Mouse (Mus musculus) hindbrain, embryonic 15.5 days (tissue): ENCODE results near the gene Trim9. TPM values are rescaled to one million over a fixed set of nuclear protein-coding genes. Genes with fewer than 3 reads are reported as not detected.

ENCODE experiments used
- ATAC-seq: fragments of 200-750 bp; cut with Nextera tagmentation; 2 replicates; pipeline ENCODE4 v1.8.0; 2017; ENCODE audit warnings: low read depth, moderate number of reproducible peaks, moderate TSS enrichment; ENCODE audit not compliant: low FRiP score
- H3K27ac ChIP-seq: fragments of 300-500 bp; sonication (generic); replicated peaks from 2 replicates; pipeline ENCODE4 v1.5.1; 2015; ENCODE audit warnings: mild to moderate bottlenecking, inconsistent platforms
- H3K27me3 ChIP-seq: fragments of 300-500 bp; sonication (generic); 2 replicates; pipeline ENCODE4 v1.6.1; 2015; ENCODE audit warnings: control low read depth, inconsistent platforms
- H3K36me3 ChIP-seq: fragments of 300-500 bp; sonication (generic); 2 replicates; pipeline ENCODE4 v1.6.1; 2015; ENCODE audit warnings: control low read depth, inconsistent platforms
- H3K4me1 ChIP-seq: fragments of 300-500 bp; sonication (generic); replicated peaks from 2 replicates; pipeline ENCODE4 v1.6.1; 2015; ENCODE audit warnings: control low read depth, inconsistent platforms
- H3K4me2 ChIP-seq: fragments of 300-500 bp; sonication (generic); 2 replicates; pipeline ENCODE4 v1.6.1; 2015; ENCODE audit warnings: moderate library complexity, mild to moderate bottlenecking, inconsistent platforms
- H3K4me3 ChIP-seq: fragments of 300-500 bp; sonication (generic); 2 replicates; pipeline ENCODE4 v1.5.1; 2015; ENCODE audit warnings: mild to moderate bottlenecking, inconsistent platforms
- H3K9ac ChIP-seq: fragments of 300-500 bp; sonication (generic); 2 replicates; pipeline ENCODE4 v1.6.1; 2015; ENCODE audit warnings: inconsistent platforms
- H3K9me3 ChIP-seq: fragments of 300-500 bp; sonication (generic); 2 replicates; pipeline ENCODE4 v1.6.1; 2016; ENCODE audit warnings: control low read depth, inconsistent platforms
- WGBS: fragments of 180-500 bp; shearing (Covaris S2); methylation state at CpG from one replicate; pipeline ENCODE4 v1.1.7; 2015; 5-methylcytosine and 5-hydroxymethylcytosine counted together
- polyA plus RNA-seq: library from polyadenylated mRNA; unstranded; fragments of >200 nt; fragmentation: Nextera tagmentation; extraction: Ambion mirVana; gene quantifications from 2 replicates; pipeline ENCODE4 v1.2.1, GENCODE M21; 2015

Trim9 gene
- polyA plus RNA-seq, 1 experiment from 2014 or later = 93.3 TPM

GRCm38 (mm10) chr12:70350490-70350889 is 3.1 kb upstream of the Trim9 start:
- no peaks in the 10 kb centered on the region for H3K9me3 ChIP-seq
- no peak for ATAC-seq
- H3K4me3 ChIP-seq = no peak overlapping the region
- no peak overlapping the region for H3K27ac ChIP-seq
- H3K4me1 ChIP-seq = peaks cover 14% of the 10 kb centered on the region
- H3K4me2 ChIP-seq = no peak overlapping the region
- no peaks in the 10 kb centered on the region for H3K27me3 ChIP-seq
- no peak overlapping the region for H3K9ac ChIP-seq
- no peaks in the 10 kb centered on the region for H3K36me3 ChIP-seq
- 80% methylated on average over 4 of the region's 4 CpGs for WGBS

DNA sequence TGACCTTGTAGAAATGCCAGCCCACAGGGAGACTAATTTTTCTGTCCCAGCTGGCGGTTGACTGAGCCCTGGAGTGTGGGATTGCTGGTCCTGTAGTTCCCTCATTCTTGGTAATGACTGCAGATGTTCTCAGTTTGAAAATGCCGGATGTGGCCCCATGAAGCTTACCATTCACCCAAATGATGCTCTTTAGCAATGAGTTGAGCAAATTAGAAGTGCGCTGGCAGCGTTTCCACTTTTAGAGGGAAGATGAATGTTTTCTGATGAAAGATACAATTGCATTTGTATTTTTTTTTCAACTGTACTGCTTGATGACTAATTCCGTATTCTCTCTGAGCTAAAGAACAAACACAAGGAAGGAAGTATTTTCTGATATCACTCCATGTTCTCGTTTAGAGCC is 2.4 kb upstream of the Trim9 start:
- peaks cover 21% of the 10 kb centered on the region for H3K4me1 ChIP-seq
- H3K9me3 ChIP-seq = no peaks in the 10 kb centered on the region
- H3K4me3 ChIP-seq = no peak overlapping the region
- H3K27me3 ChIP-seq = no peaks in the 10 kb centered on the region
- H3K27ac ChIP-seq = no peak overlapping the region
- no peak overlapping the region for H3K4me2 ChIP-seq
- H3K36me3 ChIP-seq = no peaks in the 10 kb centered on the region
- 74% methylated on average over 6 of the region's 6 CpGs for WGBS
- H3K9ac ChIP-seq = no peak overlapping the region
- ATAC-seq = no peak

GRCm38 (mm10) chr12:70348026-70348425 is 612 bp upstream of the Trim9 start:
- Histone ChIP-seq H3K4me1 (peaks cover 34% of the 10 kb centered on the region), H3K9me3 (no peaks in the 10 kb centered on the region), H3K9ac (peak overlapping the region; percentile 89), H3K27me3 (no peaks in the 10 kb centered on the region), H3K36me3 (no peaks in the 10 kb centered on the region), H3K4me3 (peak overlapping the region; percentile 73), H3K27ac (peak overlapping the region; percentile 98), H3K4me2 (peak overlapping the region; percentile 72)
- ATAC-seq = no peak; the same call in 1 of the 2 replicates
- WGBS = 5% methylated on average over 8 of the region's 8 CpGs

DNA sequence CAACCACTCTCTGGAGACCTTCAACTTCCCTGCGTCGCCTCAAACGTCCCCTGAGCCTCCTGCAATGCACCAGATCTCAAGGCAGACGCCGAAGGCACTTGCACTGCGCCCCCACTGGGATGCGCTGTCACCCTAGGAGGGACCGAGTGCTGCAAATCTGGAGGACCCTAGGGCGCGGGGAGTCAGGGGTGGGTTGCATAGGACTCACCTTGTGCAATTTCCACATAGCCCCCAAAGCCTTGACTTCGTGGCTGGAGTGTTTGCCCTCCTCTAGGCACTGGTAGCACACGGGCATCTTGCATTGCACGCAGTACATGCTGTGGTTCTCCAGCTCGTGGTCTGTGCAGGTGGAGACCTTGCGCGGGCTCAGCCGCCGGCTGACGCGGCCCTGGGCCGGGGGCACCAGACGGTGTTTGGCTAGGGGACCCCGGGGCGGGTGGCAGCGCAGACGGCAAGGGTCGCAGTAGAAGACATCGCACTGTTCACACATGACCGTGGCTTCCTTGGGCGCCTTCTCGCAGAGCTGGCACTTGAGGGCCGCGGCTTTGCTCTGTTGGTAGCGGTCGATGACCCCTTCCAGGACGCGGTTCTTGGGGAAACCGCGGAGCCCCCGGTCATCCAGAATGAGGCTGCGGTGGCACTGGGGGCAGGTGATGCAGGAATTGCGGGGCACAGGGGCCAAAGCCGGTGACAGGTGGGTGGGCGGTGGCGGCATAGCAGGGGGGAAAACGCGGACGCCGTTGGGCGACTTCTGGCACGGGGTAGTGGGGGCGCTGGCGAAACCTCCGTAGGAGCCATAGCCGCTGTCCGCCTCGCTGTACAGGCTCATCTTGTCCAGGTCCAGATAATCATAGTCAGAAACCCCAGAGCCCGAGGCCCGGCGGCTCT is 1.0 kb downstream of the Trim9 start:
- Histone ChIP-seq H3K4me2 (peak overlapping the region; percentile 72), H3K27ac (peak overlapping the region; percentile 98), H3K4me1 (peaks cover 43% of the 10 kb centered on the region), H3K9me3 (no peaks in the 10 kb centered on the region), H3K9ac (peak overlapping the region; percentile 89), H3K36me3 (no peaks in the 10 kb centered on the region), H3K27me3 (no peaks in the 10 kb centered on the region), H3K4me3 (peak overlapping the region; percentile 73)
- ATAC-seq = peak; percentile 59
- WGBS = under 1% methylated on average over 58 of the region's 60 CpGs

- Histone ChIP-seq H3K36me3 (0 out of 2 replicates have a peak, but pooled peaks cover under 1% of the 10 kb centered on the region), H3K27me3 (no peaks in the 10 kb centered on the region), H3K4me3 (peak overlapping the region; percentile 73), H3K4me1 (peaks cover 47% of the 10 kb centered on the region), H3K9ac (peak overlapping the region; percentile 89), H3K4me2 (peak overlapping the region; percentile 72), H3K27ac (peak overlapping the region; percentile 98), H3K9me3 (no peaks in the 10 kb centered on the region)
- 20% methylated on average over 16 of the region's 16 CpGs for WGBS
- ATAC-seq = peak; percentile 28
Measured at GRCm38 (mm10) chr12:70345531-70346138, 1.8 kb downstream of the Trim9 start.

DNA sequence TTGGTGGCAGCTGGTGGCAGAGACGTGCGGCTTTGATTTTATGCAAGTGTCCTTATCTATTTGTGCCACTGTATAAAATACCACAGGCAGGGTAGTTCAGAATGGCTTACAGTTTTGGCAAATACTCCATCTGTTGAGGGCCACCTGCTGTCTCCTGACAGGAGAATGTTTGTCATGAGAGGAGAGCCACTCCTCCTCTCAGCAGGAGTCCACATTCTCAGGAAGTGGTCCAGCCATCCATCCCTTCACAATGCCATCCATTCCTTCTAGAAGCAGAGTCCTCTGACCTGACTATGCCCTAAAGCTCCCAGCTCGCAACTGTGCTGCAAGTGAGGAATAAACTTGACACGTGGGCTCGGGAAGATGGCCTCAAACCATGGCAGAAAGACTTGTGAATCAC is 12.2 kb downstream of the Trim9 start:
- H3K4me1 ChIP-seq = peaks cover 19% of the 10 kb centered on the region
- 0 out of 2 replicates have a peak overlapping the region, but pooled peaks have one; percentile 33 for H3K27ac ChIP-seq
- H3K36me3 ChIP-seq = no peaks in the 10 kb centered on the region
- H3K9me3 ChIP-seq = no peaks in the 10 kb centered on the region
- no peaks in the 10 kb centered on the region for H3K27me3 ChIP-seq
- H3K9ac ChIP-seq = no peak overlapping the region
- no peak for ATAC-seq
- no peak overlapping the region for H3K4me3 ChIP-seq
- 42% methylated on average over 5 of the region's 5 CpGs for WGBS
- 0 out of 2 replicates have a peak overlapping the region, but pooled peaks have one; percentile 2 for H3K4me2 ChIP-seq

- H3K27me3 ChIP-seq = no peaks in the 10 kb centered on the region
- no peaks in the 10 kb centered on the region for H3K9me3 ChIP-seq
- no peak overlapping the region for H3K4me3 ChIP-seq
- peaks cover 19% of the 10 kb centered on the region for H3K4me1 ChIP-seq
- H3K4me2 ChIP-seq = no peak overlapping the region
- ATAC-seq = peak; percentile 74
- H3K9ac ChIP-seq = no peak overlapping the region
- peak overlapping the region; percentile 57 for H3K27ac ChIP-seq
- no peaks in the 10 kb centered on the region for H3K36me3 ChIP-seq
- 67% methylated on average over 6 of the region's 6 CpGs for WGBS
Measured at GRCm38 (mm10) chr12:70333253-70333805, 14.1 kb downstream of the Trim9 start.

DNA sequence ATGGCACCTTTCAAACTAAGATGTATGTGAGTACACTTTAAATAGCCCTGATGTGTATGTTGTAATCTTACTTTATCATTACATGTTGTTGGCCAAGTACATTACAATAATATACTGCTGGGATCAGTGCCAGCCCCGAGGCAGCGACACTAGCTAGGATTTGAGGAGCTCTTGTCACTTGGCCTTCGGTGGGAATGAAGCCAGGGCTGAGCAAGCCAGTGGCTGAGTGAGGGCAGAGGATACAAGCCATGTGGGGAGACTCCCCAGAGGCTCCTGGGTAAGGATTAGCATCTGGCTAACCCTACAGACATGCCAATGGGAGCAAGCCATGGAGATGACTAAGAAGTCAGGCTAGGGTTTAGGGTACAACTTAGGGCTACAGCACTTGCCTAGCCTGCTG is 18.4 kb downstream of the Trim9 start:
- H3K36me3 ChIP-seq = no peaks in the 10 kb centered on the region
- H3K27ac ChIP-seq = no peak overlapping the region
- no peak for ATAC-seq
- no peaks in the 10 kb centered on the region for H3K9me3 ChIP-seq
- WGBS = 56% methylated on average over 3 of the region's 3 CpGs
- H3K4me3 ChIP-seq = no peak overlapping the region
- H3K9ac ChIP-seq = no peak overlapping the region
- no peaks in the 10 kb centered on the region for H3K27me3 ChIP-seq
- H3K4me1 ChIP-seq = peaks cover 11% of the 10 kb centered on the region
- no peak overlapping the region for H3K4me2 ChIP-seq

DNA sequence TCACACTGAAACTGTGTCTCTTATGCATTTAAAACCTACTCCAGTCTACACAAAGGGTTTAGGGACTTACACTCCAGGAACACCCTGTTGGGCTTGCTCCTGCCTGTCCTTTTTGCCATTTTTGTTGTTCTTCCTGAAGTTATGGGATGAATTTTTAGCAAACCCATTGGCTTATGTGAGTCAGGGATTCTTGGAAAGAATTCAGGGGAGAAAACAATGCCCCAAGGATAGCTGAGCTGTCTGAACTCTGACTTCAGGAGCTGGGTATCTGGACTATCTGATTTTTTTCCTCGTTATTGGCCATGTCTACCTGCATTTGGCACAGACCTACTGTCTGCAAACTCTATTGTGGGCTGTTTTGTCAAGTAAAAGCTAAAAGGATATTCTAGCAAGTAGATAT is 20.5 kb downstream of the Trim9 start:
- WGBS = 75% methylated on average over 1 of the region's 1 CpGs
- Histone ChIP-seq H3K9me3 (no peaks in the 10 kb centered on the region), H3K9ac (no peak overlapping the region), H3K36me3 (no peaks in the 10 kb centered on the region), H3K27me3 (no peaks in the 10 kb centered on the region), H3K27ac (no peak overlapping the region), H3K4me3 (no peak overlapping the region), H3K4me2 (no peak overlapping the region), H3K4me1 (peaks cover 8% of the 10 kb centered on the region)
- ATAC-seq = no peak

DNA sequence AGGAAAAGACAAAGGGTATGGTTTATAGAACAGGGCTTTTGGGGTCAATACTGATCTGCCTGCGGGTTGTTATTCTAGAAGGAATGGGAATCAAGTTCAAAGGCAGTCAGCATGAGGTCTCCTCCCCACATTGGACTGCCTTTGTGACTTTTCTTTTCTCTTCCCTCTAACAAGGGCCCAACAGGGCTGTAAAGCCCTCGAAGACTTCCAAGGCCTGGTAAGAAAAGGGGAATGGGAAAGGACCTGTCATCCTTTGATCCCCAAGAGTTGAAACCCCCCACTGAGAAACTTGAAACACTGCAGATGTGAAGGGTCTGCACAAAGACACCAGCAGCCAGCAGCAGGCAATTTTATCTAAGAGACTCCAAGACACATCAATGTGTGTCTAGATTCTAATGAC is 21.0 kb downstream of the Trim9 start:
- no peak overlapping the region for H3K9ac ChIP-seq
- no peaks in the 10 kb centered on the region for H3K9me3 ChIP-seq
- peaks cover 8% of the 10 kb centered on the region for H3K4me1 ChIP-seq
- H3K27ac ChIP-seq = no peak overlapping the region
- 13% methylated on average over 2 of the region's 2 CpGs for WGBS
- H3K36me3 ChIP-seq = no peaks in the 10 kb centered on the region
- no peak for ATAC-seq
- H3K27me3 ChIP-seq = no peaks in the 10 kb centered on the region
- no peak overlapping the region for H3K4me2 ChIP-seq
- H3K4me3 ChIP-seq = no peak overlapping the region

GRCm38 (mm10) chr12:70325826-70326225 is 21.6 kb downstream of the Trim9 start:
- Histone ChIP-seq H3K9me3 (no peaks in the 10 kb centered on the region), H3K36me3 (no peaks in the 10 kb centered on the region), H3K9ac (no peak overlapping the region), H3K4me2 (no peak overlapping the region), H3K27me3 (no peaks in the 10 kb centered on the region), H3K27ac (0 out of 2 replicates have a peak overlapping the region, but pooled peaks have one; percentile 3), H3K4me3 (no peak overlapping the region), H3K4me1 (peaks cover 8% of the 10 kb centered on the region)
- WGBS = 62% methylated on average over 7 of the region's 7 CpGs
- ATAC-seq = no peak

- Histone ChIP-seq H3K27me3 (no peaks in the 10 kb centered on the region), H3K9ac (no peak overlapping the region), H3K4me2 (no peak overlapping the region), H3K9me3 (no peaks in the 10 kb centered on the region), H3K36me3 (no peaks in the 10 kb centered on the region), H3K4me3 (no peak overlapping the region), H3K4me1 (peaks cover 16% of the 10 kb centered on the region), H3K27ac (no peak overlapping the region)
- ATAC-seq = no peak
- WGBS = 87% methylated on average over 1 of the region's 1 CpGs
Measured at GRCm38 (mm10) chr12:70322790-70323189, 24.6 kb downstream of the Trim9 start.
